Mouse (Mus musculus) lung, embryonic 14.5 days (tissue): ENCODE measurements around the gene Zfp827. TPM values are rescaled to one million over a fixed set of nuclear protein-coding genes. Genes with fewer than 3 reads are reported as not detected.

ENCODE experiments used
- ATAC-seq: fragments of 200-750 bp; cut with Nextera tagmentation; 2 replicates; pipeline ENCODE4 v1.8.0; 2017; ENCODE audit warnings: mild to moderate bottlenecking, moderate TSS enrichment, moderate library complexity; ENCODE audit not compliant: insufficient read depth
- DNase-seq: peaks from one replicate; pipeline ENCODE4 v3.0.0-alpha.2; 2015
- H3K27ac ChIP-seq: fragments of 300-500 bp; sonication (generic); 2 replicates; pipeline ENCODE4 v1.5.1; 2014; ENCODE audit warnings: low read depth, mild to moderate bottlenecking, moderate library complexity
- H3K27me3 ChIP-seq: fragments of 300-500 bp; sonication (generic); 2 replicates; pipeline ENCODE4 v1.6.1; 2014; ENCODE audit warnings: low read length, control low read depth; ENCODE audit not compliant: insufficient read depth
- H3K36me3 ChIP-seq: fragments of 300-500 bp; sonication (generic); 2 replicates; pipeline ENCODE4 v1.6.1; 2014; ENCODE audit warnings: control low read depth; ENCODE audit not compliant: insufficient read depth
- H3K4me1 ChIP-seq: fragments of 300-500 bp; sonication (generic); 2 replicates; pipeline ENCODE4 v1.6.1; 2014; ENCODE audit warnings: antibody characterized with exemption, control low read depth; ENCODE audit not compliant: insufficient read depth
- H3K4me2 ChIP-seq: fragments of 300-500 bp; sonication (generic); 2 replicates; pipeline ENCODE4 v1.6.1; 2014; ENCODE audit warnings: mild to moderate bottlenecking
- H3K4me3 ChIP-seq: fragments of 300-500 bp; sonication (generic); 2 replicates; pipeline ENCODE4 v1.5.1; 2014; ENCODE audit warnings: low read depth, low read length
- H3K9ac ChIP-seq: fragments of 300-500 bp; sonication (generic); 2 replicates; pipeline ENCODE4 v1.6.1; 2014
- H3K9me3 ChIP-seq: fragments of 300-500 bp; sonication (generic); 2 replicates; pipeline ENCODE4 v1.6.1; 2016; ENCODE audit warnings: low read depth, low read length, control low read depth
- CTCF ChIP-seq: IDR thresholded peaks from 2 replicates; pipeline ENCODE4 v1.5.1; 2016; ENCODE audit warnings: antibody characterized with exemption, low read depth
- WGBS: fragments of 180-500 bp; shearing (Covaris S2); extraction: QIAGEN DNeasy Blood & Tissue Kit; methylation state at CpG from one replicate; pipeline ENCODE4 v1.1.7; 2014; 5-methylcytosine and 5-hydroxymethylcytosine counted together
- polyA plus RNA-seq: library from polyadenylated mRNA; unstranded; fragments of >200 nt; fragmentation: Nextera tagmentation; extraction: Ambion mirVana; gene quantifications from 2 replicates; pipeline ENCODE4 v1.2.1, GENCODE M21; 2014

The Zfp827 gene
- polyA plus RNA-seq, 1 experiment from 2014 or later = 9.5 TPM

- Histone ChIP-seq H3K4me2 (peak overlapping the region; percentile 77), H3K4me1 (peaks cover 17% of the 10 kb centered on the region), H3K4me3 (peak overlapping the region; percentile 90), H3K27ac (peak overlapping the region; percentile 100), H3K36me3 (no peaks in the 10 kb centered on the region), H3K27me3 (no peaks in the 10 kb centered on the region), H3K9me3 (no peaks in the 10 kb centered on the region), H3K9ac (peak overlapping the region; percentile 99)
- DNase-seq (peak; percentile 66), ATAC-seq (no peak; the same call in 1 of the 2 replicates)
- TF ChIP-seq CTCF = no peak
- WGBS = under 1% methylated on average over 52 of the region's 56 CpGs
Measured at GRCm38 (mm10) chr8:79028541-79029395, 531 bp downstream of the Zfp827 start.

DNA sequence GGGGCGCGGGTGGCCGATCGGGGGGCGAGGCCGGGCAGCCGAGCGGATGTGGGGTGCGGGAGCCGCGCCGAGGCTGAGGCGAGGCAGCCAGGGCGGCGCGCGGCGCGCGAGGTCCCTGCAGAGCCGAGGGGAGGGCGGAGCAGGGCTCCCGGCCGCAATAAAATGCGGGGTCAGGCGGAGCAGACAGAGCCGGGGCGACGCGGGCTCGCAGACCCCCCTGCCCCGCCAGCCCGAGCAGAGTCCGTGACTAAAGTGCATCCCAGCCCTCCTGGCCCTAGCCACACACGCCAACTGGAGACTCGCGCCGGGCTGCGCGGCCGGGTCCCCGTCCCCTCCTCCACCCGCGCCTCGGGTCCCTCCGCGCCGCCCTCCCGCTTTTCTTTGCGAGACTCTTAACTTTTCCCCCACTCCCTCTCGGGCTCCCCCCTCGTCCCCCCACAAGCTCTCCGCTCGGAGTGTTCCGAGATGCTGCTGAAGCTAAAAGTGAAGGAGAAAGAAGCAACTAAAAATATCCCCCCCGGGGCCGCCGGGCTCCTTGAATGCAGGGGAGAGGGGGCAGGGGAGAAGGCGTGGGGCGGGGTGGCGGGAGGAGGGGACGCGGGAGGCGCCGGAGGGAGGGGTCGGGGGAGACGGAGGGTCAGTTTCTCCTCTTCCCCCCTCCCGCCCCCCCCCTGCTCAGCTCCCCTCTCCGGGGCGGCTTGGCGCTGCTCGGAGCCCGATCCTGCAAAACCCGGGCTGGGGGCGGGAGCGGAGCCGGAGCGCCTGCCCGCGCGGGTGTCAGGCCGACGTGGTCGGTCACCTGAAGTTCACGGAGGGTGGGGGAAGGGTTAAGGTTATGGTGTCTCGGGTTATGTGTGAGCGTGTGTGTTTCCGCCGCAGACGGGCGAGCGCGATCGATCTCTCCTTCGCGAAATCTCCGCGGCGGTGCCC, 1.4 kb downstream of the Zfp827 start:
- peak overlapping the region; percentile 100 for H3K27ac ChIP-seq
- TF ChIP-seq CTCF = no peak
- no peaks in the 10 kb centered on the region for H3K27me3 ChIP-seq

GRCm38 (mm10) chr8:79030326-79031265, 2.4 kb downstream of the Zfp827 start:
- Histone ChIP-seq H3K4me1 (peaks cover 17% of the 10 kb centered on the region), H3K27ac (peak overlapping the region; percentile 100), H3K9ac (peak overlapping the region; percentile 99), H3K4me2 (peak overlapping the region; percentile 77), H3K27me3 (no peaks in the 10 kb centered on the region), H3K9me3 (no peaks in the 10 kb centered on the region), H3K36me3 (no peaks in the 10 kb centered on the region), H3K4me3 (peak overlapping the region; percentile 90)
- under 1% methylated on average over 60 of the region's 62 CpGs for WGBS
- peak; percentile 25; the same call in 1 of the 2 replicates for TF ChIP-seq CTCF
- peak; percentile 29 for ATAC-seq
- DNase-seq = peak; percentile 83

More for the DNA sequence above, 1.4 kb downstream of the Zfp827 start:
- Histone ChIP-seq H3K36me3 (no peaks in the 10 kb centered on the region), H3K9ac (peak overlapping the region; percentile 99), H3K9me3 (no peaks in the 10 kb centered on the region), H3K4me3 (peak overlapping the region; percentile 90), H3K4me1 (peaks cover 17% of the 10 kb centered on the region), H3K4me2 (peak overlapping the region; percentile 77)
- under 1% methylated on average over 75 of the region's 99 CpGs for WGBS
- ATAC-seq = peak; percentile 80
- DNase-seq = peak; percentile 85

DNA sequence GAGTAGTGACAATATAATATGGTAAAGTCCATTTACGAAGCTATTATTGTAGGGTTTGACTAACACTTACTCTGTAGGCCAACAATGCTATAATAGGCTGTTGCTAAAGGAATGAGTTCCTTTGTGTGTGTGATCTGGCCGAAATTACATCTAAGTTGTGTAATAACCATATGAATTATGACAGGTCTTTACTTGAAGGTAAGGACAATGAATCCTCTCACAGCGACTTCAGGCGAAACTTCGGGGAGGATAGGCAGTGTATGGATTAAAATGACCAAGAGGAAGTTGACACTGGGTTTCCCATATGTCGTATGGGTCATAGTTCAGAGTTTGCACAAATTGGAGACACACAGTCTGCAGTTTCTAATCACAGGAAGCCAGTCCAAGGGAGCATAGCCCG, 9.3 kb downstream of the Zfp827 start:
- Histone ChIP-seq H3K9me3 (no peaks in the 10 kb centered on the region), H3K9ac (no peak overlapping the region), H3K27ac (no peak overlapping the region), H3K27me3 (no peaks in the 10 kb centered on the region), H3K4me2 (no peak overlapping the region), H3K36me3 (0 out of 2 replicates have a peak, but pooled peaks cover 11% of the 10 kb centered on the region), H3K4me1 (peaks cover 10% of the 10 kb centered on the region), H3K4me3 (no peak overlapping the region)
- TF ChIP-seq CTCF = no peak
- DNase-seq = no peak
- ATAC-seq = no peak
- 71% methylated on average over 7 of the region's 7 CpGs for WGBS

DNA sequence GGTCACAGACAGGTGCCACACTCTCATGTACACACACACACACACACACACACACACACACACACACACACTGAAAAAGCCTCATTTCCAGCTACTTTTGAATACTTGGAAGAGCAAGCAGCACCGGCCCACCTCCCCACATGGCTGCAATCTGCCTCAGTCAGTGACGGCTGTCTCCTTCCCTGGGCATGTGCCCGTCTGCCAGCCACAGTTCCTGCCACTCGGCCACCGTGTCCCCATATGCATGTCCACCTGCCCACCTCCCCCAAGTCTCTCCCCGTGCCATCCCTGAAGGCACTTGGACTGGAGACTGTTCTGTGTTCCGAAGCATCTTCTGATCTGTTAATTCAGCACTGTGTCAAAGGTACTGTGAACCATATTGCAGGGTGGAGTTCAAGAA, 9.8 kb downstream of the Zfp827 start:
- H3K4me3 ChIP-seq = no peak overlapping the region
- no peak for TF ChIP-seq CTCF
- no peak overlapping the region for H3K27ac ChIP-seq
- no peak overlapping the region; the same call in 1 of the 2 replicates for H3K9ac ChIP-seq
- 0 out of 2 replicates have a peak, but pooled peaks cover 11% of the 10 kb centered on the region for H3K36me3 ChIP-seq
- WGBS = 85% methylated on average over 7 of the region's 7 CpGs
- H3K9me3 ChIP-seq = no peaks in the 10 kb centered on the region
- H3K4me2 ChIP-seq = no peak overlapping the region
- ATAC-seq (no peak), DNase-seq (no peak)
- no peaks in the 10 kb centered on the region for H3K27me3 ChIP-seq
- peaks cover 6% of the 10 kb centered on the region for H3K4me1 ChIP-seq

- no peaks in the 10 kb centered on the region for H3K9me3 ChIP-seq
- DNase-seq = no peak
- 0 out of 2 replicates have a peak, but pooled peaks cover 11% of the 10 kb centered on the region for H3K36me3 ChIP-seq
- no peak overlapping the region for H3K27ac ChIP-seq
- H3K4me2 ChIP-seq = no peak overlapping the region
- H3K4me3 ChIP-seq = no peak overlapping the region
- ATAC-seq = no peak
- TF ChIP-seq CTCF = no peak
- H3K4me1 ChIP-seq = no peaks in the 10 kb centered on the region
- whole genome bisulfite sequencing = 83% methylated on average over 3 of the region's 3 CpGs
- H3K9ac ChIP-seq = no peak overlapping the region
- no peaks in the 10 kb centered on the region for H3K27me3 ChIP-seq
Measured at GRCm38 (mm10) chr8:79041429-79041828, 13.2 kb downstream of the Zfp827 start.
